Mouse (Mus musculus) midbrain, embryonic 11.5 days (tissue): ENCODE results near the gene Tfrc. TPM values are rescaled to one million over a fixed set of nuclear protein-coding genes. Genes with fewer than 3 reads are reported as not detected.

Source experiments
- ATAC-seq: fragments of 200-750 bp; cut with Nextera tagmentation; 2 replicates; pipeline ENCODE4 v1.8.0; 2017; ENCODE audit warnings: moderate TSS enrichment, moderate library complexity; ENCODE audit not compliant: low FRiP score
- DNase-seq: peaks from one replicate; pipeline ENCODE4 v3.0.0; 2015; ENCODE audit warnings: low spot score; ENCODE audit errors: missing footprints
- H3K27ac ChIP-seq: fragments of 300-500 bp; sonication (generic); 2 replicates; pipeline ENCODE4 v1.5.1; 2014; ENCODE audit warnings: low read depth, low read length
- H3K27me3 ChIP-seq: fragments of 300-500 bp; sonication (generic); 2 replicates; pipeline ENCODE4 v1.6.1; 2014; ENCODE audit warnings: mild to moderate bottlenecking, low read length, moderate library complexity, mixed read lengths; ENCODE audit not compliant: control insufficient read depth, insufficient read depth
- H3K36me3 ChIP-seq: fragments of 300-500 bp; sonication (generic); 2 replicates; pipeline ENCODE4 v1.6.1; 2014; ENCODE audit warnings: mild to moderate bottlenecking, low read length, moderate library complexity, mixed read lengths; ENCODE audit not compliant: control insufficient read depth, insufficient read depth
- H3K4me1 ChIP-seq: fragments of 300-500 bp; sonication (generic); 2 replicates; pipeline ENCODE4 v1.6.1; 2014; ENCODE audit warnings: low read length; ENCODE audit not compliant: control insufficient read depth, insufficient read depth
- H3K4me2 ChIP-seq: fragments of 300-500 bp; sonication (generic); 2 replicates; pipeline ENCODE4 v1.6.1; 2014; ENCODE audit warnings: mild to moderate bottlenecking, moderate library complexity
- H3K4me3 ChIP-seq: fragments of 300-500 bp; sonication (generic); 2 replicates; pipeline ENCODE4 v1.5.1; 2014; ENCODE audit warnings: low read depth, low read length
- H3K9ac ChIP-seq: fragments of 300-500 bp; sonication (generic); 2 replicates; pipeline ENCODE4 v1.6.1; 2014; ENCODE audit warnings: low read length
- H3K9me3 ChIP-seq: fragments of 300-500 bp; sonication (generic); 2 replicates; pipeline ENCODE4 v1.6.1; 2016; ENCODE audit warnings: low read length; ENCODE audit not compliant: control insufficient read depth
- WGBS: fragments of 180-500 bp; shearing (Covaris S2); extraction: QIAGEN DNeasy Blood & Tissue Kit; methylation state at CpG from one replicate; pipeline ENCODE4 v1.1.7; 2014; 5-methylcytosine and 5-hydroxymethylcytosine counted together
- polyA plus RNA-seq: library from polyadenylated mRNA; unstranded; fragments of >200 nt; fragmentation: Nextera tagmentation; extraction: Ambion mirVana; gene quantifications from 2 replicates; pipeline ENCODE4 v1.2.1, GENCODE M21; 2014

Tfrc gene
- polyA plus RNA-seq, 1 experiment from 2014 or later: 87.1 TPM

DNA sequence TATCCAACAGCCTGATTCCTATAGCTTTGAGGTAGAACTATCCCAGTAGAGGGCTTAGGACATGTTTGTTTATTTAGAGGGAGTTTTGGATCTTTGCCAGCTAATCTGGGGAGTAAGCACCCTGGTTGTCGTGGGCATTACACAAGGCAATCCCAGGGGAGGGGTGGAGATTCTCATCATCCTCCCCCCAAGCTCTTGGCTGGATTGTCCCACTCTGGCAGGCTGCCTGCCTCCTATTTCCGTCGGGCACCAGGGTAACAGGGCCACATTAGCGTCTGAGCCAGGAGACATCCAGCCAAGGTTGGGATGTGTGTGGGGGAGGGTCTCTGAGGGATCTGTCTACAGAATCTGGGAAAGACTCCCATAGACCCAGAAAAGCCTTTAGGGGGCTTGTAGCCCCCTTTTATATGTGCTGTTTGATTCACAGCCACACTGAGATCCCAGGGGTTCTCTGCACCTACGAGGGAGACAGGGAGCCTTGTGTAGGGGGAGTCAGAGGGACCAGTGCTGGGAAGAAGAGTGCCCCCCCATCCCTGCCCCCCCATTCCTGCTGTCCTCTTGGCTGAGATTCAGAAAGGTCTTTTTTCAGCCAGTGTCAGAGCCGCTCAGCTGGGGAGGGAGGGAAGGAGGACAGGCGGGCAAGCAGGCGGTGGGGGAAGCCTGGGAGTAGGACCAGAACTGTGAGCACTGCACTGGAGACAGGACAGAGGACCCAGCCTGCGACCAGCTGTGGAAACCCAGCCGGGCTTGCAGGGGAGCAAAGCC lies 52.0 kb downstream of the Tfrc start:
- no peak for ATAC-seq
- Histone ChIP-seq H3K4me1 (peaks cover 39% of the 10 kb centered on the region), H3K27me3 (no peaks in the 10 kb centered on the region), H3K4me3 (no peak overlapping the region), H3K9me3 (no peaks in the 10 kb centered on the region), H3K36me3 (no peaks in the 10 kb centered on the region), H3K4me2 (no peak overlapping the region), H3K9ac (peak overlapping the region; percentile 49), H3K27ac (0 out of 2 replicates have a peak overlapping the region, but pooled peaks have one; percentile 20)
- DNase-seq: peak; percentile 90
- 32% methylated on average over 10 of the region's 10 CpGs for WGBS

DNA sequence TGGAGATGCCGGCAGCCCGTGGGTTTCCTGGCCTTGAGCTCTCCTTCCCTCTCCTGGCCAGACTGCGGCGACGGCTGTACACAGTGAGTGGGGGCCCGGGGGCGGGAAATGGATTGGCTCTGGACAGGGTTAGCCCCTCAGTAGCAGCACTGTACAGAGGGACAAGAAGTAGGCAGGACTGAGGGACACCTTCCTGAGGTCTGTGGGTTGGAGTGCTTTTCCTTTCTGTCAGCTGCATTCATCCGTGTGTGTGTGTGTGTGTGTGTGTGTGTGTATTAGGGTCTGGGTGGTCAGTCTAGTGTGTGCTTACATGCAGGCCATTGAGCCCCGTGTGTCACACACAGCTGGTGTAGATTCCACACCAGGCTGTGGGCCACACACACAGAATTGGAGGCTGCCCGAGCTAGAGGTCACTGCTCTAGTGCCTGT lies 52.8 kb downstream of the Tfrc start:
- no peaks in the 10 kb centered on the region for H3K9me3 ChIP-seq
- H3K4me3 ChIP-seq: no peak overlapping the region
- H3K4me2 ChIP-seq: no peak overlapping the region
- peak overlapping the region; percentile 49 for H3K9ac ChIP-seq
- no peak for DNase-seq
- peak; percentile 25; the same call in 1 of the 2 replicates for ATAC-seq
- H3K27me3 ChIP-seq: no peaks in the 10 kb centered on the region
- 59% methylated on average over 10 of the region's 10 CpGs for WGBS
- peaks cover 47% of the 10 kb centered on the region for H3K4me1 ChIP-seq
- H3K36me3 ChIP-seq: no peaks in the 10 kb centered on the region
- H3K27ac ChIP-seq: peak overlapping the region; percentile 20; the same call in 1 of the 2 replicates

GRCm38 (mm10) chr16:32662372-32662771 lies 53.7 kb downstream of the Tfrc start:
- Histone ChIP-seq H3K27me3 (no peaks in the 10 kb centered on the region), H3K27ac (no peak overlapping the region), H3K4me3 (no peak overlapping the region), H3K36me3 (no peaks in the 10 kb centered on the region), H3K4me1 (peaks cover 55% of the 10 kb centered on the region), H3K4me2 (no peak overlapping the region), H3K9ac (peak overlapping the region; percentile 4; the same call in 1 of the 2 replicates), H3K9me3 (no peaks in the 10 kb centered on the region)
- 89% methylated on average over 7 of the region's 7 CpGs for WGBS
- DNase-seq (no peak), ATAC-seq (no peak)

- DNase-seq: no peak
- H3K9ac ChIP-seq: no peak overlapping the region
- no peak for ATAC-seq
- no peak overlapping the region for H3K4me3 ChIP-seq
- no peaks in the 10 kb centered on the region for H3K27me3 ChIP-seq
- H3K4me1 ChIP-seq: peaks cover 56% of the 10 kb centered on the region
- H3K36me3 ChIP-seq: no peaks in the 10 kb centered on the region; the same call in 1 of the 2 replicates
- H3K27ac ChIP-seq: no peak overlapping the region
- 78% methylated on average over 9 of the region's 9 CpGs for WGBS
- no peak overlapping the region for H3K4me2 ChIP-seq
- no peaks in the 10 kb centered on the region for H3K9me3 ChIP-seq
These were observed 54.6 kb downstream of the Tfrc start for GRCm38 (mm10) chr16:32663231-32663858.

DNA sequence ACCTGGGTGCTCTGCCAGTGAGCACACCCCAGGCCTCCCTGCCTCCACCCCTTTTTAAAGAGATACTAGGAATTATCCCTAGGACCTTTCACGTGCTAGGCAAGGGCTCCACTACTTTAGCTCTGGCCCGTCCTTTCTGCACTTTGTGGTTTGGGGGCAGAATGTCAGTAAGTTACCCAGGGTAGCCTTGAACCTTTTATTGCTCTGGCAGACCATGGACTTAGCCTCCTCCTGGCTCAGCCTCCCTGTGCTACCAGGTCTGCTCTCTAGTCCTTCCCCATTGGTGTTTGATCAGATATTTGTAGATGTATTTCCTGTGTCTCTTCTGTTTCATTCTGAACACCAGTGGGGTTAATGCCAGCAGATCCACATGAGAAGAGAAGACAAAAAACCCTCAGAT lies 55.5 kb downstream of the Tfrc start:
- Histone ChIP-seq H3K4me3 (no peak overlapping the region), H3K4me1 (peaks cover 48% of the 10 kb centered on the region), H3K9me3 (no peaks in the 10 kb centered on the region), H3K27me3 (no peaks in the 10 kb centered on the region), H3K36me3 (no peaks in the 10 kb centered on the region; the same call in 1 of the 2 replicates), H3K4me2 (no peak overlapping the region), H3K27ac (no peak overlapping the region), H3K9ac (no peak overlapping the region)
- ATAC-seq: no peak
- DNase-seq: no peak
- 70% methylated on average over 2 of the region's 2 CpGs for WGBS

DNA sequence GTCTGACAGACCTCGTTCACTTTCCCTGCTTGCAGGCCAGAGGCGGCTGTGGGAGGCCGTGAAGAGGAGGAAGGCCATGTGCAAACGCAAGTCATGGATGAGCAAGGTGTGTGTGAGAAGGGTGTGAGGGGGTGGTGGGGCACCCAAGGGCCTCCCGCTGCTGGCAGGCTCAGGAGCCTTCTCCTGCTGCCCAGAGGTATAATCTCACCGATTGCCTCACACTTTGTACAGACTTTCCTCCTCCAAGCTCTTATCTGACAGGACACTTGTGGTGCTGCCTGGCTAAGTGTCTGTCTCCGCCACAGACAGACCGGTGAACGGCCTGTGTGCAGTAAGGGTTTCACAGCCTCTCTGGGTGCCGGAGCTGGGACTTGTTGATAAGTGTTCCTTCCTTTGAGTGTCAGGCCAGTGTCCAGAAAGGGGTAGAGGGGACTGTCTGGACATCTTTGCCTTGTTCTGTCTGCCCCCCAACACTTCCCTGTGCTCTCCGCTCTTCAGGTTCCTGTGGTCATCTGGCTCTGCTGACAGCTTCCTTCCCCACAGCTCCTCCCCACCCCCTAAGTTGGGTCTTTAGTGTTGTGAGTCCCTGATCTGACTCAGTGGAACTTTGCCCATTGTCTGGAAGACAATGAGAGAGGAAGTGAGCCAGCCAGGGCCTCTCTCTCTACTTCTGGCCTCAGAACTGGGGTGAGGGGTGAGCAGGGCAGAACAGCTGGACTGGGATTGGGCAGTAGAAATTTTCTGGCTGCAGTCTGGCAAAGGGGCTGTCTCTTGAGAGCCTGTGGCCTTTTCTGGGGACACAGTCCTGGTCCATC lies 57.3 kb downstream of the Tfrc start:
- Histone ChIP-seq H3K9me3 (no peaks in the 10 kb centered on the region), H3K9ac (no peak overlapping the region), H3K4me1 (peaks cover 31% of the 10 kb centered on the region), H3K36me3 (peaks cover 3% of the 10 kb centered on the region), H3K27me3 (no peaks in the 10 kb centered on the region), H3K4me2 (no peak overlapping the region), H3K27ac (peak overlapping the region; percentile 8), H3K4me3 (no peak overlapping the region)
- WGBS: 50% methylated on average over 11 of the region's 11 CpGs
- no peak for DNase-seq
- ATAC-seq: peak; percentile 47; the same call in 1 of the 2 replicates

DNA sequence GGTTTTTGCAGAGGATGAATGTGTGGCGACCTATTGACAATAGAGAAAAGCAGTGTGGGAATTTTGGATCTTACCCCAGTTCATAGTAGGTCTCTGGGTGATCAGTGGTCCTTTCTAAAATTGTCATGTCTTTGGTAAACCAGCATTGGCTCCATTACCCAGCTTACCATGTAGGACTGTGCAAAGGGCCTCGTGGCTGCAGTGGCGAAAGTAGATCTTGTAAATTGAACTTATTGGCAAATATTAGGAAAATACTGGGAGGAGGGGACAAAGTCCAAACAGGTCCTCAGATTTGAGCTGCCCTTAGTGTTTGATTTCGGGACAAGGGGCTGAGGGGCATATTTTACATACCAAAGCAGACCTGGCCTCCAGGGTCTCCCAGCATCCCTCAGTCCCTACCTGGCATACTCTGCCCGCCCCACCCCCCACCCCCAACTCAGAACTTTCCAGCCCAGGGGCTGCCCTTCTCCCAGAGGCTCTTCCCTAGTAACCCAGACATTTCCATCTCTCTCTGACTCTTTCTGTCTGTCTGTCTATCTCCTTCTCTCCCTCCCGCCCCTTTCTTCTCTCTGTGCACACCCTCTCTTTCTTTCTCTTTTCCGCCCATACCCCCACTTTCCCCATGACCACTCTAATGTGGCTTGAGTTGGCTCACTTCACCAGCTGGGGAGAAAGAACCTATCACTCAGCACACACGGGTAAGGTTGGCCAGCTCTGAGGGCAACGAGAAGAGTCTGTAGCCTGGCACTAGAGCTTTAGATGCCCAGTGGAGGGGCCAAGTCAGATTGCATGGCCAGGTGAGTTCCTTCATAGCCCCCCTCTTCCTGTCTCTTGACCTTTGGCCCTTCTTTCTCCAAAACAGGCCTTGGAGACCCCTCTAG lies 58.2 kb downstream of the Tfrc start:
- Histone ChIP-seq H3K4me2 (no peak overlapping the region), H3K27me3 (no peaks in the 10 kb centered on the region), H3K9ac (no peak overlapping the region; the same call in 1 of the 2 replicates), H3K9me3 (no peaks in the 10 kb centered on the region), H3K27ac (peak overlapping the region; percentile 8), H3K4me3 (no peak overlapping the region), H3K4me1 (peaks cover 23% of the 10 kb centered on the region), H3K36me3 (peaks cover 3% of the 10 kb centered on the region)
- WGBS: 61% methylated on average over 9 of the region's 9 CpGs
- ATAC-seq (no peak), DNase-seq (no peak)

DNA sequence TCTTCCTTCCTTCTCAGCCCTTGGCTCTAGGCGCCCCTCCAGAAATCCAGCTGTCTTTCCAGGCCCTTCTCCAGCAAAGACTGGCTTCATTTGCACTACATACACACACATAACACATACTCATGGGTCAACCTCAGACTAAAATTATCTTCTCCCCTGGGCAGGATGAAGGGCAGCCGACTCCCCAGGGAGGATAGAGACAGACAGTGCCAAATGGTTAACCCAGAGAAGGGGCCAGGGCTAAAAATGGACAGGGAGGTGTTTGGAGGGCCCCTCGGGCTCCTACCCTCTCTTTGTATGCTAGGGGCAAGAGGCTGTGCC lies 58.8 kb downstream of the Tfrc start:
- H3K27me3 ChIP-seq: no peaks in the 10 kb centered on the region
- no peak for DNase-seq
- no peak overlapping the region for H3K4me2 ChIP-seq
- no peak overlapping the region for H3K4me3 ChIP-seq
- no peak overlapping the region for H3K27ac ChIP-seq
- H3K4me1 ChIP-seq: peaks cover 19% of the 10 kb centered on the region
- ATAC-seq: no peak
- H3K9me3 ChIP-seq: no peaks in the 10 kb centered on the region
- WGBS: 77% methylated on average over 3 of the region's 3 CpGs
- H3K36me3 ChIP-seq: peaks cover 3% of the 10 kb centered on the region
- H3K9ac ChIP-seq: no peak overlapping the region; the same call in 1 of the 2 replicates
